Mouse (Mus musculus) gonadal fat pad, adult 2 months (tissue): ENCODE measurements around the gene Syngr4. TPM values are rescaled to one million over a fixed set of nuclear protein-coding genes. Genes with fewer than 3 reads are reported as not detected.
"Not testable (repeated sequence)": the region's sequence is repeated elsewhere in the genome, so short reads cannot be mapped to it uniquely, and the experiment has no call there.

Source experiments
- DNase-seq: peaks from one replicate; pipeline ENCODE4 v3.0.0-alpha.2; 2012; ENCODE audit warnings: low read depth
- polyA plus RNA-seq: library from polyadenylated mRNA; depleted of rRNA; stranded (reverse); fragments of >200 nt; gene quantifications from 2 replicates; pipeline ENCODE4 v1.2.3, GENCODE M21; 2012; rRNA removed

Syngr4 gene
- polyA plus RNA-seq = 1.7 and 3.1 TPM in 2 replicates

DNA sequence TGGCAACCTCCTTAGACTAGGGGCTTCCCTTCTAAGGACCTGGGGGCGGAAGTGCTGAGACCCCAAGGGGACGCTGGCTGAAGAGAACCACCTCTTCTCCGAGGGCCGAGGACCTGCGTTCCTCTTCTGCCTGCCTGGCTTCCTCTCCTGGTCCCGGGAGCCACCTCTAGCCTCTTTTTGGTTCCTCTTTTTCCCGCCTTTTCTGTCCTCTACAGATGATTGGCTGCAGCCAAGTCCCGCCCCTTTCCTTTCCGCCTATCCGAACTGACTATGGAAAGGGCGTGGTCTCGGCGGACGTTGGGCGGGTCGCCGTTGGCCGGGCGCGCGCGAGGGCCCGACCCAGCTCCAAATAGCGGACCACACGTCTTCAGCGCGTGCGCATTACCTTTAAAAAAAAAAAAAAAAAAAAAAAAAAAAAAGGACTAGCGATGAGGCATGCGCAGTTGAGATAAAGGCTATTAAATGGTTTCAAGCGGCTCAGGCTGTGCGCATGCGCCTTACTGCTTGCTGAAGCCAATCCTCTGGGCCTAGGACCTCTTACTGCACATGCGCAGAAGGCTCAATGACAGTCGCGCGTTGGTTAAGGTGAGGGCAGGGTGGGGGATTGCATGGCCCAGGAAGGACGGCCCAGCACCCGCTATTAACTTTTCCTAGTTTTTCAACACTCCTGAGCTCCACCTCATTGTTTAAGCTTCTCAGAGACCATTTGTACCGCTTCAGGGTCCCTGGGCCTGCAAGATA lies at the start of gene Syngr4, which contains the start of gene Tmem143:
Syngr4 (minus strand) TSS at position 198 of the 741 bp plus-strand sequence.
Tmem143 (plus strand) TSS at position 425 of the 741 bp plus-strand sequence.
- DNase-seq = peak; percentile 86

GRCm38 (mm10) chr7:45943280-45943679 lies 46.8 kb upstream of the Syngr4 start:
- DNase-seq = not testable (repeated sequence)

DNA sequence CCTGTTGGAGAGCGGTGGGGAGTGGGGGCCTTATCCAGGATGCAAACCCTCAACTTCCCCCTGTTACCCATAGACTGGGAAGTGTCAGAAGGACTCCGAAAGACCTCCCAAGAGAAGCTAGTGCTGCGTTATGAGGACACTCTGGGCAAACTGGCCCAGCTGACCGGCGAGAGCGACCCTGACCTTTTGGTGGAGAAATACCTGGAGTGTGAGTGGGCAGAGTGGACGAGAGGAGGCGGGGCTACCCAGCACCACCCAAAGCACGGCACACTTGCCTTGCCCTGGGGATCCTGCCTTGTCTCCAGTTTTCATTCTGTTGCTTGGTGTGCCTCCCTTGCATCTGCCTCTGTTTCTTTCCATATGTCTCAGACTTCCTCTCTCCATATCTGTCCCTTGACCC lies 45.5 kb upstream of the Syngr4 start:
- DNase-seq = no peak

DNA sequence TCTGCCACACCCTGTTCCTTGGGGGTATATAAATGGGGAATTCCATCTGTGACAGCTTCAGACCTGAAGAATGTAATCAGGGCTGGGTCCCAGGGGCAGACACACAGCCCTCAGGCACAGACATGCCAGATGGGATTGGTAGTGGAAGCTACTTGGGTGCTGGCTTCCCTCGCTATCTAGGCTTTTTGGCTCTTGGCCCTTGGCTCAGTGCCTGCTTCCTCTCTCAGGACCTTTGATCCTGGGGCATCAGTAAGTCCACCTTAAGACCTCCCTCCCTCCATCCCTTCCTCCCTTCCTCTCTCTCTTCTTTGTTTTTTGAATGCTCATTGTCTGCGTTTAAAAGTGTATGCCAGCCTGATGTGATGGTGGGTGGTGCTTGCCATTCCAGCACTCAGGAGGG lies 43.3 kb upstream of the Syngr4 start:
- DNase-seq = no peak

DNA sequence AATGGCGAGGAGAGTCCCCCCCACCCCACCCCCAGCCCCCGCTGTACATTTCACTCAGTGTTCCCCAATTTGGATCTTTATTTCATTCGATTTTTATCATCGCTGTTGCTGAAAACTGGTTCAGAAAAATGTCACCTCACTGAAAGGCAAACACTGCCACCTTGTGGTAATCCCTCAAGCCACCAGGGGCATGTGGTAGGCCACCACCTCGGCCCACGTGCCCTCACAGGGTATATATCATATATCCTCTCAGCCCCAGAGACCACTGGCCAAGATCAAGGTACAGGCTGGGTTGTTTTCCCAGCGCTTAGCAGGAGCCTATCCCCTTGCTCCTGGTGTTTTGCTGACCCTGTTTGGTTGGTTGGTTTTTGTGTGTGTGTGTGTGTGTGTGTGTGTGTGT lies 38.6 kb upstream of the Syngr4 start:
- DNase-seq = no peak

DNA sequence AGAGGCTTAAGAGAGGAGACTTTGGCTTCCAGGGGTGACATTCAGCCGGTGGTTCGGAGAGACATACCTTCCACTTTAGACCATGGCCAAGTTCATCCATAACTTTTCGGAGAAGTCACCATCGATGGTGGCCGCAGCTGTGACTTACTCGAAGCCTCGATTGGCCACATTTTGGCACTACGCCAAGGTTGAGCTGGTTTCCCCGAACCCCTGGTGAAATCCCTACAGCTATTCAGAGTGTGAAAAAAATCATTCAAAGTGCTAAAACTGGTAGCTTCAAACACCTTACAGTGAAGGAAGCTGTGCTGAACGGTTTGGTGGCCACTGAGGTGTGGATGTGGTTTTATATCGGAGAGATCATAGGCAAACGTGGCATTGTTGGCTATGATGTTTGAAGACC lies 37.3 kb upstream of the Syngr4 start:
- not testable (repeated sequence) for DNase-seq

GRCm38 (mm10) chr7:45929688-45930087 lies 33.2 kb upstream of the Syngr4 start:
- DNase-seq = no peak

- no peak for DNase-seq
Observed at GRCm38 (mm10) chr7:45928626-45929295, 32.2 kb upstream of the Syngr4 start.

GRCm38 (mm10) chr7:45924429-45924816 lies 27.9 kb upstream of the Syngr4 start:
- DNase-seq = no peak

- DNase-seq = no peak
Observed at GRCm38 (mm10) chr7:45923762-45924428, 27.4 kb upstream of the Syngr4 start, which contains the start of gene Ccdc114. Gene Ccdc114 (plus strand): TSS chr7:45924072.

GRCm38 (mm10) chr7:45922928-45923761 lies 26.6 kb upstream of the Syngr4 start:
- DNase-seq = peak; percentile 38

DNA sequence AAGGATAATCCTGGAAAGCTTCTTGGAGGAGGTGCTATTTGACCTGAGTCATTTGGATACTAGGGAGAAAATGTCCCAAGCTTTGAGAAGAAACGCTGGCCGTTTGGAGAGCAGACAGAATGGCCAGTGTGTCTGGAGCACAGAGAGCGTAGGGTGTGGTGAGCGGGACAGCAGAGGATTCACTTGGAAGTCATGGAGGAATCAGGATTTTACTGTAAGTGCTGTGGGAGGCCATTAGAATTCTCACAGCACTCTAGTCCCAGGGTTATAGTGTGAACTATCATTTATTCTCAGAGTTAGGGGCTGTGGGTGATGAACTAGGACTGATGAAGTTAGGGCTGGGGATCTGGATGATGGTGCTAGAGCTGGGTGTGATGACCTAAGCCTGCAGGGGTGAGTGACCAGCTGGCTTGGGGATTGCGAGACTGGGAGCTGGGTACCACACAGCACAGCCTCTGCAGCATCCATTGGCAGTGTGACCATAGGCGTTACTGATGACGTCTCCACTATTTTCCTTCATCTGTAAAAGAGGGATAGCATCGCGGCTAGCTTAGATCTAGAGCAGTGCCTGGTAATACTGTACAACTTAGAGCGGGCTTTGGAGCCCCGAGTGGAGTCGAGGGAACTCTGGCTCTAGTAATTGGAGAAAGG lies 25.6 kb upstream of the Syngr4 start:
- no peak for DNase-seq

- DNase-seq = no peak
Observed at GRCm38 (mm10) chr7:45921242-45921621, 24.7 kb upstream of the Syngr4 start, which contains the start of gene Emp3. Gene Emp3 (minus strand): TSS chr7:45921404.

DNA sequence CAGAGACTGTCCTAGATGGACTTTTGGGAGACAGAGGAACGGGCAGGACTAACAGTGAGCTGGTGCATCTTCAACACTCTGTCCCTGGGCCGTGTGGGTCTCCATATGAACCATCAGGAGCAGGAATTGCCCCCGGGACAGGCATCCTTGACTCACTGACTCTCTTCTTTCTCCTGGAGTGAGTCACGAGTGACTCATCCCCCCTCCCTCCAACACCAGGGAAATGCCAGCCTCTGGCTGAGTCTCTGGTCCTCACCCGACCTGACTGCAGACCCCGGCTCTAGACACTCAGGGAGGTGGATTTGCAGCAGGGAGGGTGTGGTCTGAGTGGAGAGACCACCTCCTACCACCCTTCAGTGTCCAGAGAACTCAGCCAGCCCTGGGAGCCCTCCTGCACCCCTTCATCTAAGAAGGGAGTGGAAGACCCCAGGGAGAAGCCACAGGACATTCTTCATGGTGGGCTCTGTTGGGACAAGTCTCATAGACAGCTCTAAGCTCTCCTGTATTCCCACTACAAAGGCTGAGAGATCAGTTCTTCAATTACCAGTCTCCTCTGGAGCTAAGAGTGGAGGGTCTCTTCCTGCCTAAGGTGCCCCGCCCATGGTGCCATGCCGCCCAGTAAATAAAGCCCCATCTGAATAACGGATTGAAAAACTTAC lies 24.2 kb upstream of the Syngr4 start:
- no peak for DNase-seq

DNA sequence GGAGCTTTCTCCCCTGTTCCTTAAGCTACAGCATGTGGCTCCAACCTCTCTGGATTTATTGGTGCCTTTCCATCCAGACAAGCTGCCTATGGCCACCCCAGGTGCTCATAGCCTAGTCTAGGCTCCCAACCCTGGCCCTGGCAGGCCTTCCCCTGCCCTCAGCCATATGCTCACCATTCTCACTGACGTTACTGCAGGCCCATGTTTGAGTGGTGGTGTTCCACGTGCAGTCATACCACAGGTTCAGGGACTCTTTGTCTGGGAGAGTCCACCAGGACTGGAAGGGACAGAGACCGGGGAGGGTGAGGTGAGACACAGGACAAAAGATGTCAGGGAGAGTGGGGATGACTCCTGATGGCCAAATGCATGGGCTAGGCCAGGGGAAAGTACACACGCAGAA lies 23.2 kb upstream of the Syngr4 start:
- no peak for DNase-seq

DNA sequence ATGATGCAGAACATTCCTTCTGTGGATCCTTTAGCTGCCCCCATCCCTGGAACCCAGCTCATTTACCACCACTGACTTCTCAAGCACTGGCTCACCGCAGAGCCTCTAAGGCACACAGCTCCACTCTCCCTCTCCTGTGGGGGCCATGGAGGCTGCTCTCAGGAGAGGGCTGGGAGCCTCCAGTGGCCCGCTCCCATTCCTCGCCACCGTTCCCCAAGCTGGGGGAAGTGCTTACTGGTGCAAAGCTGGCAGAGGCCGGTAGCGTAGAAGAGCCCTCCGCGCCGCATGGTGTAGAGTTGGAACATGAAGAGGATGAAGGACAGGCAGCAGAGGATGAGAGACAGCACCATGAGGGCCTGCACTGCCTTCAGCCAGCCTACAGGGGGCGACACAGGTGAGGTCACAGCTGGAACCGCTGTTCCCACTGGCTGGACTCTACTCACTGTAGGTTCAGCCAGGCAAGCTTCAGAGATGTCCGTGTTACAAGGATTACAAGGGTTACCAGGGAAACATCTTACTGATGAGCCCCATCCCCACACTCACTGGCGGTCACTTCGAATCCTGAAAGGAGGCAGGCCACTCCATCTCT lies 22.7 kb upstream of the Syngr4 start:
- no peak for DNase-seq

- no peak for DNase-seq
Observed at GRCm38 (mm10) chr7:45917926-45918325, 21.4 kb upstream of the Syngr4 start.

DNA sequence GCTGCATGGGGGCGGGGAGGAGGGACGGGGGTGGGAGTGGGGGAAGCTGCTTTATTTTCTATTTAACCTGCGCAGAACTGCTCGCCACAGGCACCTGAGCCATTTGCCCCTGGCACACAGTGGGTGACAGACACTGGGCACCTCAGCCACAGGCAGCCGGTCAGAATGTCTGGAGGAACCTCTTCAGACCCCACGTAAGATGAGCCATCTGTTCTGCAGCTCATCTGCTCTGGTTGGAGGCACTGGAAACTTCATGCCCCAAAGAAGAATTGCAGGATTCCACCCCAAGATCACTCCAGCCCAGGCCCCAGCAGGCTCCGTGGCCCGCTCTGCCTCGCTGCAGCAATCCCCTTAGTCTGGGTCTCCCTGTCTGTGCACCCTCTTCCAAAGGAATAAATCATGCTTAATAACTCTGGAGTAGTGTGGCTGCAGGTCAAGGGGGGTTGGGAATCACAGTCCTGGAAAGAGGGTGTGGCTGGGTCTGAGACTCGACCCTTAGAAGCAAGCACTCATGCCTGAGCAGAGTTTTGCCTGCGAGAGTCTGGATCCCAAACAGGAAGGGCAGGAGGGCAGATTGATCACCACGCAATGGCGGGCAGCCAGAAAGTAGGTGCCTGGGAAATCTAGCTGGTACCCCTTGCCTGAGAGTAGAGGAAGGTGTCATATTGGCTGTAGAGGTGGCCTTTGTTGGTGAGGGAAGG lies 20.6 kb upstream of the Syngr4 start:
- no peak for DNase-seq
